Mouse (Mus musculus) lung, embryonic 15.5 days (tissue): ENCODE measurements around the gene Fam20b. TPM values are rescaled to one million over a fixed set of nuclear protein-coding genes. Genes with fewer than 3 reads are reported as not detected.

Experiments
- ATAC-seq: fragments of 200-750 bp; cut with Nextera tagmentation; 2 replicates; pipeline ENCODE4 v1.8.0; 2017; ENCODE audit warnings: moderate number of reproducible peaks, borderline replicate concordance; ENCODE audit not compliant: low FRiP score, low TSS enrichment; ENCODE audit errors: extremely low read depth
- H3K27ac ChIP-seq: fragments of 300-500 bp; sonication (generic); 2 replicates; pipeline ENCODE4 v1.5.1; 2015; ENCODE audit warnings: moderate library complexity, mild to moderate bottlenecking, inconsistent platforms
- H3K27me3 ChIP-seq: fragments of 300-500 bp; sonication (generic); 2 replicates; pipeline ENCODE4 v1.6.1; 2015; ENCODE audit warnings: inconsistent platforms
- H3K36me3 ChIP-seq: fragments of 300-500 bp; sonication (generic); 2 replicates; pipeline ENCODE4 v1.6.1; 2015; ENCODE audit warnings: inconsistent platforms
- H3K4me1 ChIP-seq: fragments of 300-500 bp; sonication (generic); 2 replicates; pipeline ENCODE4 v1.6.1; 2015; ENCODE audit warnings: inconsistent platforms
- H3K4me2 ChIP-seq: fragments of 300-500 bp; sonication (generic); 2 replicates; pipeline ENCODE4 v1.6.1; 2015; ENCODE audit warnings: inconsistent platforms, mild to moderate bottlenecking, moderate library complexity
- H3K4me3 ChIP-seq: fragments of 300-500 bp; sonication (generic); 2 replicates; pipeline ENCODE4 v1.5.1; 2015; ENCODE audit warnings: mild to moderate bottlenecking, inconsistent platforms
- H3K9ac ChIP-seq: fragments of 300-500 bp; sonication (generic); 2 replicates; pipeline ENCODE4 v1.6.1; 2015; ENCODE audit warnings: inconsistent platforms
- H3K9me3 ChIP-seq: fragments of 300-500 bp; sonication (generic); 2 replicates; pipeline ENCODE4 v1.6.1; 2016; ENCODE audit warnings: inconsistent platforms
- WGBS: fragments of 180-500 bp; shearing (Covaris S2); methylation state at CpG from one replicate; pipeline ENCODE4 v1.1.7; 2015; 5-methylcytosine and 5-hydroxymethylcytosine counted together
- polyA plus RNA-seq: library from polyadenylated mRNA; unstranded; fragments of >200 nt; fragmentation: Nextera tagmentation; extraction: Ambion mirVana; gene quantifications from 2 replicates; pipeline ENCODE4 v1.2.1, GENCODE M21; 2015

Gene Fam20b
- polyA plus RNA-seq, 1 experiment from 2014 or later = 24.7 TPM

DNA sequence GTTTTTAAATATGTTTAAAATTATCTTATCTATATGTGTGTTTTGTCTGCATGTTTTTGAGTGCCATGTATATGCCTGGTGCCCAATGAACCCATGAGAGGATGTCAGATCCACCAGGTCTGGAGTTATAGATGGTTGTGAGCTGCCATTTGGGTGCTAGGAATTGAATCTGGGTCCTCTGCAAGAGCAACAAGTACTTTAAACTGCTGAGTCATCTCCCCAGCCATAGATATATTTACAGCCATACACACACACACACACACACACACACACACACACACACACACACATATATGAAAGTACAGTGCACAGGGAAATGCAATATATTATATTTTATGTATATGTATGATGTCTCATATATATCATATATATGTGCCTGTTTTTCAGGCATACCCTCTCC, 30.2 kb upstream of the Fam20b start:
- no peak overlapping the region for H3K9ac ChIP-seq
- H3K27me3 ChIP-seq = no peaks in the 10 kb centered on the region
- no peak overlapping the region for H3K4me3 ChIP-seq
- H3K4me1 ChIP-seq = peaks cover 7% of the 10 kb centered on the region; the same call in 1 of the 2 replicates
- H3K27ac ChIP-seq = no peak overlapping the region
- no peak overlapping the region for H3K4me2 ChIP-seq
- no peaks in the 10 kb centered on the region for H3K36me3 ChIP-seq
- ATAC-seq = no peak
- H3K9me3 ChIP-seq = no peaks in the 10 kb centered on the region

DNA sequence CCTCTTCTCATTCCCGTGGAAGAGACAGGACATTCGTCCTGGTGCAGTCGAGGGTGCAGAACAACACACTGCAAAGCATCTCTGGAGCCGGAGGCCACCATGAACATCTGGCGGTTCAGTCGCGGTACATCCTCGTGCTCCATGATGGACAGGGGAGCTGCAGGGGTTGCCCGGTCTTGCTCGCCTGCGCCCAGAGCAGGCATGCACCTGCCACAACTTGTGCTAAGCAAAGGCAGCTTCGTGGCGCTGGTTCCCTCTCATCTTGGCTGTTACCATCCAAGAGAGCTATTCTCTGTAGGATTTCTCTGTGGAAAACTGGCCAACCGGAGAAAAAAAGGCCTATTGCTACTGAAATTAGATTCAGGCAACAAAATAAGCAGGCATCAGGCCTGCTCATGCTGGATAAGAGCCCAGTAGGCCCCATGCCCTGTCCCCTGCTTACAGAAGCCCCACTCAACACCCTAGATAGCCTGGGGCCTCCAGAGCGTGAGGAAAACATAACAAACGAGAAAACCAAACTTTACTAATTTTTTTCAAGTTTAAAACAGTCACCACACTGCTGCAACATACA, 29.6 kb upstream of the Fam20b start:
- no peak for ATAC-seq
- H3K4me2 ChIP-seq = no peak overlapping the region
- WGBS = 78% methylated on average over 16 of the region's 16 CpGs

DNA sequence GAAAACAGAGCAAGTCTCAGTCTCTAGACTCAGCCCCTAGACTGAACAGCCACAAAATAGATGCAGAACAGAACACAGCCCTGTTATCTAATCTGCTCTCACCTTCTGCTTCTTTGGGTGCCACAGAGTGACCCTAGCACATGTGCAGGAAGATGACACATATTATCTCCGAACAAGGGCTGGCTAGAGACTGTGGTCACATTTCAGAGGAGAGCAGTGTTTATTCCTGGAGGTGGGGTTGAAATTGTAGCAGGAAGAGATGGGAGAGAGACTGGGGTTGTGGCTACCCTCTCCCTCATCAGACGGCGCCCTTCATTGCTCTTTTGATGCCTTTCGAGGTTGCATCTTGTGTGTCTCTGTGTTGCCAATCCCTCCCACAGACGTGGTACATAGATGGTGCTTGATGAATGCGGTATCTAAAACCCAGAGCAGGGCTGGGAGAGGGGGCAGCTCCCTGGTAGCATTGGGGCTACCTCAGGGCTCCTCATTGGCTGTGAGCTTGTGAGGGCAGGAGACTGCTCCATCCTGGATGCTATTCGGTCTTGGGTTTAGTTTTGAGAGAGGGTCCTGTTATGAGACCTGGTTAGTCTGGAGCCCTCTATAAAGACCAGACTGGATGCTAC, 26.4 kb upstream of the Fam20b start:
- H3K4me2 ChIP-seq = no peak overlapping the region
- H3K4me1 ChIP-seq = no peaks in the 10 kb centered on the region
- H3K9me3 ChIP-seq = no peaks in the 10 kb centered on the region
- no peak overlapping the region for H3K9ac ChIP-seq
- no peak overlapping the region for H3K27ac ChIP-seq
- no peak; the same call in 1 of the 2 replicates for ATAC-seq
- 60% methylated on average over 7 of the region's 7 CpGs for WGBS
- H3K4me3 ChIP-seq = no peak overlapping the region
- no peaks in the 10 kb centered on the region for H3K27me3 ChIP-seq
- no peaks in the 10 kb centered on the region for H3K36me3 ChIP-seq

More for the DNA sequence above, 29.6 kb upstream of the Fam20b start:
- no peaks in the 10 kb centered on the region for H3K9me3 ChIP-seq
- H3K27me3 ChIP-seq = no peaks in the 10 kb centered on the region
- H3K4me1 ChIP-seq = peaks cover 7% of the 10 kb centered on the region; the same call in 1 of the 2 replicates
- H3K27ac ChIP-seq = no peak overlapping the region
- no peak overlapping the region for H3K9ac ChIP-seq
- H3K36me3 ChIP-seq = no peaks in the 10 kb centered on the region
- no peak overlapping the region for H3K4me3 ChIP-seq

DNA sequence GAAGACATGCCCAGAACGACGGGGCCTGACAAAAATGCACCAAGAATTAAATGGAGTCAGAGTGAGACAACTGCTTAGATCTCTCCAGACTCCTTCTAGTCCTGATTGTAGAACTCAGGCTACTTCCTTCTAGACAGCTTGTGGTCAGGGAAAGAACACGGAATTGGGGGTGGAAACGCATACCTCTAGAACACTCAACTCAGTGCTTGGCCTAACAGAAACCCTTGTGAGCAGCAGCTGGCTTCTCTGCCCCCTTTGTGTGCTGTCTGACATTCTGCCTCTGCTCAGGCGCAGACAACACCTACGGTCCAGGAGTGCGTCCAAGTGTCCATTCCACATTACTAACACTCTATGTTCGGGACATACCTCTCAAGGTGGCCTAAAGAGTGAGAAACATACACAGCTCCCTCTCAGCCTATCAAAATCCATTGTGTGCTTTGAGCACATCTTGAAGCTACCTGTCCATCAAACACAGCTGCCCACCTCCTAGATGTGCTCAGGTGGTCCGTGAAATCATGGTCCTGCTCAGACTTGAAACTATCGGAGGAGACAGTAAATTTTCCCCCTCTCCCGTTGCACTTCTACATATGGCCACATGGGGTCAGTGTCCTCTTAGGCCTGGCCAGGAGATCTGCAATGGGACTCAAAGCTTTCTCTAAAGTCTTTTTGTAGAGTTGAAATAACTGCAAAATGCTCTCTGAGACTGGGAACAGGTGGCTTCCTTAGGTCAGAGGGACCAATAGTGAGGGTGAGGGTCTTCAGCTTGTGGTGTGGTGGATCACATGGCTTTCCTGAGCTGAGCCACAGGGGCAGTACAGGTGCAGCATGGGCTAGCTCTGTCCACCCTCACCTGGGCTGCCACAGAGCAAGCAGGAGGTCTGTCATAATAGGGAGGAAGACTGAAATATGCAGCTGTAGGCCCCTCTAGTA, 22.9 kb upstream of the Fam20b start:
- H3K9ac ChIP-seq = no peak overlapping the region
- no peaks in the 10 kb centered on the region for H3K4me1 ChIP-seq
- H3K36me3 ChIP-seq = no peaks in the 10 kb centered on the region
- 49% methylated on average over 11 of the region's 11 CpGs for WGBS
- H3K4me2 ChIP-seq = no peak overlapping the region
- no peaks in the 10 kb centered on the region for H3K27me3 ChIP-seq
- ATAC-seq = 0 out of 2 replicates have a peak, but pooled peaks have one; percentile 35
- no peak overlapping the region for H3K27ac ChIP-seq
- H3K9me3 ChIP-seq = no peaks in the 10 kb centered on the region
- H3K4me3 ChIP-seq = no peak overlapping the region

DNA sequence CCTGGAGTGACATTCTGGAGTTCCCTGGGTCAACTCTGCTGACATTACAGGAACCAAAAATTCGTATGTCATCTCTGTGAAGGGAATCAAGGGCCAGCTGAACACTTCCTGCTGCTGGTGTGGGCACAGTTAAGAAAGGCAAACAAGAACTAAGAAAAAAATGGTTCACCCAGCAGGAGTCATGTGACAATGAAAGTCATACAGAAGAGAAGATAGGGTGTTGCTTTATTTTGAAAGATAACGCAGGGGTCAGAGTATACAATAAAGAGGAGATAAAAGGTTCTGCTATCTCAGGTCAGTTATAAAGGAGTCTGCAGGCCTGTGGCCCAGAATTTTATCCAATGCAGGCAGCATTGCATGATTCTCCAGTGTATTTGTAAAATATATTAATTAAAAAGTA, 16.9 kb upstream of the Fam20b start:
- H3K36me3 ChIP-seq = no peaks in the 10 kb centered on the region
- no peaks in the 10 kb centered on the region; the same call in 1 of the 2 replicates for H3K4me1 ChIP-seq
- no peak overlapping the region for H3K4me2 ChIP-seq
- 39% methylated on average over 2 of the region's 2 CpGs for WGBS
- H3K27ac ChIP-seq = no peak overlapping the region
- H3K9me3 ChIP-seq = no peaks in the 10 kb centered on the region
- no peak overlapping the region for H3K4me3 ChIP-seq
- ATAC-seq = no peak
- no peak overlapping the region for H3K9ac ChIP-seq
- no peaks in the 10 kb centered on the region for H3K27me3 ChIP-seq

DNA sequence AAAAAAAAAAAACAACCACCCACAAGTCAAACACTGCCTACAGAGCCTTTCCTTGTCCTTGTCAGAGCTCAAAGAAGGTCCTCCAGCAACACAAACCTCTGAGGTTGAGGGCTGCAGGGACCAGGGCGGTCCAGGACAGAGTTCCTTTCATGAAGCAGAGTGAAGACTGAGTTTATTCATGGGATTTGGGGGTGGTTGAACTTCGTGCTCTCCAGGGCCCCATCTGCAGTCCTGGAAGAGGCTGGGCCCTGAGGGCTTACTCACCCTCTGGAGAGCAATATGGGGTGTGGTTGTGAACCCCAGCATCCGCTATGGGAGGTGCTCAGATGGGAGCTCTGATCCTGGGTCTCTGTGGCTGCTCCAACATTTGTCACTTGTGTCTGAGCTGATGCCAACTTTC, 15.1 kb upstream of the Fam20b start:
- no peak overlapping the region for H3K9ac ChIP-seq
- 64% methylated on average over 3 of the region's 3 CpGs for WGBS

DNA sequence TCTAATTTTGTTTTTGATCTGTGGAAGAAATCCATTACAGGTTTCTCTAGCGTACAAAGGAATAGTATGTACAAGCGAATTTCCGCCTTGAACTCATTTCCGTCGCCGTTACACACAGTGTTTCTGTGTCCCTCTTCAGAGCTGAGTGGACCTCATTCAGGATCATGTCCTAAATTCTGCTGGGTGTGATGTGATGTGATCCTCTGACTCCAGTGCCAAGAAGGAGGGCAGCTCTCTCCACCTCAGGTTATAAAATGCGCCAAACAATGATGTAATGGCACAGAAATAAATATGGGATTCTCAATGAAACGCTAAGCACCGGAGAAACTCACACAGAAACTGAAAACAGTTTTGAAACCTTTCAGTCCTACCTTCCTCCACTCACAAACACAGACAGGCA, 14.7 kb upstream of the Fam20b start:
- no peak overlapping the region for H3K4me2 ChIP-seq
- H3K9ac ChIP-seq = no peak overlapping the region
- WGBS = 81% methylated on average over 9 of the region's 9 CpGs
- no peaks in the 10 kb centered on the region; the same call in 1 of the 2 replicates for H3K4me1 ChIP-seq
- H3K27ac ChIP-seq = no peak overlapping the region
- ATAC-seq = no peak
- no peaks in the 10 kb centered on the region for H3K36me3 ChIP-seq
- H3K27me3 ChIP-seq = no peaks in the 10 kb centered on the region
- H3K9me3 ChIP-seq = no peaks in the 10 kb centered on the region
- H3K4me3 ChIP-seq = no peak overlapping the region

More for the DNA sequence above, 15.1 kb upstream of the Fam20b start:
- H3K27me3 ChIP-seq = no peaks in the 10 kb centered on the region
- no peaks in the 10 kb centered on the region; the same call in 1 of the 2 replicates for H3K4me1 ChIP-seq
- H3K36me3 ChIP-seq = no peaks in the 10 kb centered on the region
- H3K4me2 ChIP-seq = no peak overlapping the region
- no peak overlapping the region for H3K27ac ChIP-seq
- no peak for ATAC-seq
- H3K4me3 ChIP-seq = no peak overlapping the region
- no peaks in the 10 kb centered on the region for H3K9me3 ChIP-seq

DNA sequence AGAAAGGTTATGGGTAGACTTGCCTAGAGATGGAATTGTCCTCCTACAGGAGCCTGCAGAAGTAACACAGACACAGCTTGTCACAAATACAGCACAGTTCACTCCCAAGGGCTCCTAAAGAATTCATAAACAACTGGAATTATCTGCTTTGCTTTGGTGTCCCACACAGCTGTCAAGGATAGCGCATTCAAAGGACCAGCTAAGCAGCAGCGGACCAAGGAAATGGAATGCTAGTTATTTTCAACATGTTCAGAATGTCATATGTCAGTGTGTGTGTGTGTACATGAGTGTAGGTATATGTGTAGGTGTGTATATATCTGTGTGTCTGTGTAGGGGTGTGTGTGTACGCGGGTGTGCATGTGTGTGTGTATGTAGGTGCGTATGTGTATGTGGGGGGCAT, 14.1 kb upstream of the Fam20b start:
- H3K27me3 ChIP-seq = no peaks in the 10 kb centered on the region
- 69% methylated on average over 5 of the region's 5 CpGs for WGBS
- no peak overlapping the region for H3K9ac ChIP-seq
- H3K4me3 ChIP-seq = no peak overlapping the region
- no peak overlapping the region for H3K4me2 ChIP-seq
- no peak overlapping the region for H3K27ac ChIP-seq
- H3K9me3 ChIP-seq = no peaks in the 10 kb centered on the region
- H3K4me1 ChIP-seq = no peaks in the 10 kb centered on the region; the same call in 1 of the 2 replicates
- no peaks in the 10 kb centered on the region for H3K36me3 ChIP-seq
- ATAC-seq = peak; percentile 52; the same call in 1 of the 2 replicates

DNA sequence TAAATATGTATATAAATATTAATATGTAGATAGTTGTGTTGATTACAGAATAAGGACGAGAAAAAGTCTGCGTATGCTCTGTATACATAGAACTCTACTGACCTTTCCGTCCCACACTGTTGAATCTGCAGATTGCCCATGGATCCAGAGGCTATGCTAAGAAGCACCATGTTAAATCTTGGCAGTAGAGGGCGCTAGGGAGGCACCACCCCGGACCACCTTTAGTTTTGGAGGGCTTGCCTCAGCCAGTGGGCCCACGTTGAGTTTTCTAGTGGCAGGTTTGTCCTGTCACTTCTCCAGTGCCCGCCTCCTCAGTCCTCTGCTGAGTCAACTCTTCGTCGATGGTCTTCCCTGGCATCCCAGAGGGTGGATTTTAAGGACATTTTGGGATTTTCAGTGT, 11.9 kb upstream of the Fam20b start:
- 62% methylated on average over 9 of the region's 9 CpGs for WGBS
- Histone ChIP-seq H3K4me1 (no peaks in the 10 kb centered on the region; the same call in 1 of the 2 replicates), H3K27ac (no peak overlapping the region), H3K9me3 (no peaks in the 10 kb centered on the region), H3K4me3 (no peak overlapping the region), H3K27me3 (no peaks in the 10 kb centered on the region), H3K4me2 (no peak overlapping the region), H3K36me3 (no peaks in the 10 kb centered on the region), H3K9ac (no peak overlapping the region)
- no peak for ATAC-seq

DNA sequence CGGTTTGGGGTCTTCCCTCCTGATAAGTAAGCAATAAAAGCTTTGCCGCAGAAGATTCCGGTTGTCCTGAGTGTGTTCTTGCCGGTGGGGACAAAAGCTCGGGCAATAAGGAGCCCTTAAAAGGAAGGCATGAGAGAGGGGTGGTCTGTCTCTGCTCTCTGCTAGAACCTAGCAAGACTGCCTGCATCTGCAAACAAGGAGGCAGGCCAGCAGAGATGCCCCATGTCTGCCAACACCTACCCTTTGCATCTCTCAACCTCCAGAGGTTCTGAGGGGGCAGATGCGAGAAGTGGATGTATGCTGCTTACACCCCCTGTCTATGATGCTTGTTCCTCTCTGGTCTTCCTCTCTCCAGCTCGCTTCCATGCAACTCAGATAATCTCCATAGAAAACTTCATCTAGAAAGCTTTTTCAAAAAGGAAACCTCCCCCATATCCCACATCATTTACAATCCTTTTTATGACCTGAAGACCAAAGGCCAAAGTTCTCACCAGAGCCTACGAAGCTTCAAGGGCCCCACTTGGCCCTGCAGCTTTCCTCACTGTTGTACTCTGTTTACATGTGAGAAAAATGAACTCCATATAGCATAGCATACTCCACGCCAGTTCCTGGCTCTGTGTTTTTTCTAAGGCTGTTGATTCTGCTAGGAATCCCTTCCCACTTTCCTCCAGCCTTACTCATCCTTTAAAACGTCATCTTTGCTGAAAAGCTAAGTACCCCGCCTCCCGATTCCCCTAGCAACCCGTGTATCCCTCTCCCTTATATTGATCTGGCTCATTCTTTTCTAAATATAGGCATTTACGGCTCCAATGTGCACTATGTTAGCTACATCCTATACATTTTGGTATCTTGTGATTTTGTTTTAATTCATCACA, 8.6 kb upstream of the Fam20b start:
- no peaks in the 10 kb centered on the region for H3K4me1 ChIP-seq

DNA sequence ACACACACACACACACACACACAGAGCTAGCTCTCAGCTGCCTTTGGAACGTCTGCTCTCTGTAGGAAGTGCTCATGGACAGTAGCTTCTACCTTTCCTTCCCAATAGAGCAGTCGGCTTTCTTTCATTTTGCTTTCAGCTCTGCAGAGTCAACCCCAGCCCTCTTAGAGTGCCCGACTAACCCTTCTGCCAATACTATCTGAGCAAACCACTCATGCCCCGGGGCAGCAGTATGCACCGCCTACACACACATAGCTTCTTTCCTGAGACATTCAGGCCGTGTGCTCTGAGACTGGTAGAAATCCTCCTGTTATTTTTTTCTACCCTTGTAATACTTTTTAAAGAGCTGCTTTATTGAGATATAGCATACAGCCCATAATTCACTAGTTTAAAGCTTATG, 3.2 kb upstream of the Fam20b start:
- 39% methylated on average over 6 of the region's 6 CpGs for whole genome bisulfite sequencing
- no peak for ATAC-seq
- Histone ChIP-seq H3K27me3 (no peaks in the 10 kb centered on the region; the same call in 1 of the 2 replicates), H3K4me1 (peaks cover 4% of the 10 kb centered on the region; the same call in 1 of the 2 replicates), H3K4me3 (no peak overlapping the region), H3K36me3 (no peaks in the 10 kb centered on the region), H3K9ac (no peak overlapping the region), H3K4me2 (no peak overlapping the region), H3K27ac (no peak overlapping the region), H3K9me3 (no peaks in the 10 kb centered on the region)

More for the DNA sequence above, 8.6 kb upstream of the Fam20b start:
- Histone ChIP-seq H3K9ac (no peak overlapping the region), H3K27ac (no peak overlapping the region), H3K4me3 (no peak overlapping the region), H3K4me2 (no peak overlapping the region), H3K36me3 (no peaks in the 10 kb centered on the region), H3K9me3 (no peaks in the 10 kb centered on the region), H3K27me3 (no peaks in the 10 kb centered on the region)
- WGBS = 60% methylated on average over 13 of the region's 14 CpGs
- no peak for ATAC-seq
